Mouse (Mus musculus): ENCODE results near the gene Sap30bp.

- no peak for TF ChIP-seq GATA1 (IDR thresholded peaks at IDR 0.05; ENCODE audit: borderline replicate concordance, low read length)
- no peak for TF ChIP-seq FLI1 (IDR thresholded peaks at IDR 0.05; ENCODE audit: low read length)
These were observed 62.2 kb downstream of the Sap30bp start for GRCm38 (mm10) chr11:115995256-115995655.

Measured in megakaryocyte, embryonic 14.5 days (primary cell).